Mouse (Mus musculus): ENCODE results near the gene Ptprs. TPM values are rescaled to one million over a fixed set of nuclear protein-coding genes. Genes with fewer than 3 reads are reported as not detected.
A peak's percentile ranks its signal among the peaks of the same experiment; 100 is the strongest.
"Not testable (repeated sequence)": the region's sequence is repeated elsewhere in the genome, so short reads cannot be mapped to it uniquely, and the experiment has no call there.

The Ptprs gene
- polyA plus RNA-seq, 1 experiment, result 63.4 TPM

GRCm38 (mm10) chr17:56506417-56507065 is 30.3 kb upstream of the Ptprs start:
- H3K27me3 ChIP-seq (ENCODE audit: control insufficient read depth, insufficient read depth, low read length), result peaks cover 3% of the 10 kb centered on the region; the same call in 1 of the 2 replicates
- peaks cover 20% of the 10 kb centered on the region for H3K4me1 ChIP-seq (ENCODE audit: control insufficient read depth, insufficient read depth, low read length)
- TF ChIP-seq CTCF (IDR thresholded peaks at IDR 0.05; ENCODE audit: control insufficient read depth, insufficient read depth, insufficient replicate concordance, low read depth, low read length), result no peak
- no peak for TF ChIP-seq POLR2A (IDR thresholded peaks at IDR 0.05; ENCODE audit: control insufficient read depth, low read depth, low read length)
- H3K27ac ChIP-seq (ENCODE audit: control insufficient read depth, insufficient read depth, low read depth, low read length), result no peak overlapping the region
- H3K4me3 ChIP-seq (ENCODE audit: control insufficient read depth, low read depth, low read length), result peak overlapping the region; percentile 70
- H3K36me3 ChIP-seq (ENCODE audit: control insufficient read depth, insufficient read depth, low read length), result no peaks in the 10 kb centered on the region

DNA sequence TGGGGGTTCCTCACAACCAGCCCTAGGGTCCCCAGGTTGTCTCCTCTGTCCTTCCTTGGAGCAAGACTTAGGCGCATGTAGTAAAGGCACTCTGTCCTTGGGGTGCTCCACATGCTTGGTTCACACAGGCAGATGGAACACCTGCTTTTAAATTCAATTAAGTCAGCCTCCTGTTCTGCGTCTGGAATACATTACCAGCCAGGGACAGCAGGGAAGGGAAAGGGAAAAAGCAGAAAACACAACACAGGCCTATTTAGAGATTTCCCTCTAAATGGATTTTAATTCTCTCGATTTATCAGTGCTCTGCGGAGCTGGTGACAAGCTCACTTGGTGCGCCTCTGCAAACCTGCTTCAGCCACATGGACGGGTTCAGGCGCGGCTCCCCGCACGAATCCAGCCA is 29.1 kb upstream of the Ptprs start:
- Histone ChIP-seq H3K27me3 (ENCODE audit: control insufficient read depth, insufficient read depth, low read length) (peaks cover 2% of the 10 kb centered on the region; the same call in 1 of the 2 replicates), H3K36me3 (ENCODE audit: control insufficient read depth, insufficient read depth, low read length) (no peaks in the 10 kb centered on the region), H3K4me3 (ENCODE audit: control insufficient read depth, low read depth, low read length) (no peak overlapping the region), H3K4me1 (ENCODE audit: control insufficient read depth, insufficient read depth, low read length) (peaks cover 14% of the 10 kb centered on the region), H3K27ac (ENCODE audit: control insufficient read depth, insufficient read depth, low read depth, low read length) (no peak overlapping the region)
- TF ChIP-seq POLR2A (IDR thresholded peaks at IDR 0.05; ENCODE audit: control insufficient read depth, low read depth, low read length) (no peak), CTCF (IDR thresholded peaks at IDR 0.05; ENCODE audit: control insufficient read depth, insufficient read depth, insufficient replicate concordance, low read depth, low read length) (no peak)

GRCm38 (mm10) chr17:56502526-56502925 is 26.2 kb upstream of the Ptprs start:
- H3K27me3 ChIP-seq (ENCODE audit: control insufficient read depth, insufficient read depth, low read length), result no peaks in the 10 kb centered on the region
- no peaks in the 10 kb centered on the region for H3K36me3 ChIP-seq (ENCODE audit: control insufficient read depth, insufficient read depth, low read length)
- H3K27ac ChIP-seq (ENCODE audit: control insufficient read depth, insufficient read depth, low read depth, low read length), result no peak overlapping the region
- H3K4me3 ChIP-seq (ENCODE audit: control insufficient read depth, low read depth, low read length), result no peak overlapping the region
- no peak for TF ChIP-seq POLR2A (IDR thresholded peaks at IDR 0.05; ENCODE audit: control insufficient read depth, low read depth, low read length)
- TF ChIP-seq CTCF (IDR thresholded peaks at IDR 0.05; ENCODE audit: control insufficient read depth, insufficient read depth, insufficient replicate concordance, low read depth, low read length), result no peak
- H3K4me1 ChIP-seq (ENCODE audit: control insufficient read depth, insufficient read depth, low read length), result peaks cover 10% of the 10 kb centered on the region

GRCm38 (mm10) chr17:56501635-56502400 is 25.5 kb upstream of the Ptprs start:
- H3K4me3 ChIP-seq (ENCODE audit: control insufficient read depth, low read depth, low read length); H3K27ac ChIP-seq (ENCODE audit: control insufficient read depth, insufficient read depth, low read depth, low read length); H3K27me3 ChIP-seq (ENCODE audit: control insufficient read depth, insufficient read depth, low read length); H3K4me1 ChIP-seq (ENCODE audit: control insufficient read depth, insufficient read depth, low read length); H3K36me3 ChIP-seq (ENCODE audit: control insufficient read depth, insufficient read depth, low read length): not testable (repeated sequence)

DNA sequence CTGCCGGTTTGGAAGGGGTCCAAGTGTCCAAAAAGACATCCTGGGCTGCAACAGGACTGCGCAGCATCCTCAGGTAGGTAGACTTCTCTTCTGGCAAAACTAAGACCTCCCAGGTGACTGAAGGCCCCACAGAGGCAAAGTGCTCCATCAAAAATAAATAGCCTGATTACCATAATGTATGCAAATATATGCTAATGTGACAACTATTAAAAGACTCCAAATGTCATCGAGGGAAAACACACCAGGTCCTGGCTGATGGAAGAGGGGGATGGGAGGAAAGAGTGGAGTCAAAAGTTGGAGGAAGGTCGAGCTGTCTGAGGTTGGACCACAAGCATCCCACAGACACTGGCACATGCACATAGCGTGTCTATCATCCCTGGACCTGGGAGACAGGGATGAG is 22.9 kb upstream of the Ptprs start:
- no peaks in the 10 kb centered on the region for H3K4me1 ChIP-seq (ENCODE audit: control insufficient read depth, insufficient read depth, low read length)
- H3K27ac ChIP-seq (ENCODE audit: control insufficient read depth, insufficient read depth, low read depth, low read length), result no peak overlapping the region
- TF ChIP-seq POLR2A (IDR thresholded peaks at IDR 0.05; ENCODE audit: control insufficient read depth, low read depth, low read length), result no peak
- TF ChIP-seq CTCF (IDR thresholded peaks at IDR 0.05; ENCODE audit: control insufficient read depth, insufficient read depth, insufficient replicate concordance, low read depth, low read length), result no peak
- H3K36me3 ChIP-seq (ENCODE audit: control insufficient read depth, insufficient read depth, low read length), result no peaks in the 10 kb centered on the region
- no peak overlapping the region for H3K4me3 ChIP-seq (ENCODE audit: control insufficient read depth, low read depth, low read length)
- no peaks in the 10 kb centered on the region for H3K27me3 ChIP-seq (ENCODE audit: control insufficient read depth, insufficient read depth, low read length)

- Histone ChIP-seq H3K27me3 (ENCODE audit: control insufficient read depth, insufficient read depth, low read length) (no peaks in the 10 kb centered on the region), H3K27ac (ENCODE audit: control insufficient read depth, insufficient read depth, low read depth, low read length) (no peak overlapping the region), H3K4me1 (ENCODE audit: control insufficient read depth, insufficient read depth, low read length) (no peaks in the 10 kb centered on the region), H3K36me3 (ENCODE audit: control insufficient read depth, insufficient read depth, low read length) (no peaks in the 10 kb centered on the region), H3K4me3 (ENCODE audit: control insufficient read depth, low read depth, low read length) (no peak overlapping the region)
- TF ChIP-seq POLR2A (IDR thresholded peaks at IDR 0.05; ENCODE audit: control insufficient read depth, low read depth, low read length) (no peak), CTCF (IDR thresholded peaks at IDR 0.05; ENCODE audit: control insufficient read depth, insufficient read depth, insufficient replicate concordance, low read depth, low read length) (no peak)
These were observed 18.2 kb upstream of the Ptprs start for GRCm38 (mm10) chr17:56494480-56494879.

DNA sequence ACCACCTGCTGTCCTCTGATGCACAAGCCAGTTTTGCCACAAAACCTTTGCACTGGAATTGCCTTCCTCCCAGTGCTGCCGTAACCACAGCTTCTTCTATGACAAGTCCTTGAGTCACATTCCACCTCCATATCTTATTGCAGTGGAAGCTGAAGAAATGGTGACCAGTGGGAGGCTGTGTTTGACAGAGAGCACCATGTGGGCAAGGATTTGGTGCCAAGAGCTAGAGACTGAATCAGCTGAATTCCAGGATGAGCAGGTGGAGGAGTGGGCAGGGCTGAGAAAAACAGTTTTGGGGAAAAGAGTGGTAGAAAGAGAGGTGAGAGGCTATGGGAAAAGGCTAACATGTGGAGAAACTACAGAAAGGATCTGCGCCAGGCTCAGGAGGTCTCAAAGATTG is 17.6 kb upstream of the Ptprs start:
- Histone ChIP-seq H3K27ac (ENCODE audit: control insufficient read depth, insufficient read depth, low read depth, low read length) (no peak overlapping the region), H3K36me3 (ENCODE audit: control insufficient read depth, insufficient read depth, low read length) (no peaks in the 10 kb centered on the region), H3K4me3 (ENCODE audit: control insufficient read depth, low read depth, low read length) (no peak overlapping the region), H3K4me1 (ENCODE audit: control insufficient read depth, insufficient read depth, low read length) (peaks cover 2% of the 10 kb centered on the region; the same call in 1 of the 2 replicates), H3K27me3 (ENCODE audit: control insufficient read depth, insufficient read depth, low read length) (no peaks in the 10 kb centered on the region)
- TF ChIP-seq CTCF (IDR thresholded peaks at IDR 0.05; ENCODE audit: control insufficient read depth, insufficient read depth, insufficient replicate concordance, low read depth, low read length), result no peak
- no peak for TF ChIP-seq POLR2A (IDR thresholded peaks at IDR 0.05; ENCODE audit: control insufficient read depth, low read depth, low read length)
